In the genomic region with DNA sequence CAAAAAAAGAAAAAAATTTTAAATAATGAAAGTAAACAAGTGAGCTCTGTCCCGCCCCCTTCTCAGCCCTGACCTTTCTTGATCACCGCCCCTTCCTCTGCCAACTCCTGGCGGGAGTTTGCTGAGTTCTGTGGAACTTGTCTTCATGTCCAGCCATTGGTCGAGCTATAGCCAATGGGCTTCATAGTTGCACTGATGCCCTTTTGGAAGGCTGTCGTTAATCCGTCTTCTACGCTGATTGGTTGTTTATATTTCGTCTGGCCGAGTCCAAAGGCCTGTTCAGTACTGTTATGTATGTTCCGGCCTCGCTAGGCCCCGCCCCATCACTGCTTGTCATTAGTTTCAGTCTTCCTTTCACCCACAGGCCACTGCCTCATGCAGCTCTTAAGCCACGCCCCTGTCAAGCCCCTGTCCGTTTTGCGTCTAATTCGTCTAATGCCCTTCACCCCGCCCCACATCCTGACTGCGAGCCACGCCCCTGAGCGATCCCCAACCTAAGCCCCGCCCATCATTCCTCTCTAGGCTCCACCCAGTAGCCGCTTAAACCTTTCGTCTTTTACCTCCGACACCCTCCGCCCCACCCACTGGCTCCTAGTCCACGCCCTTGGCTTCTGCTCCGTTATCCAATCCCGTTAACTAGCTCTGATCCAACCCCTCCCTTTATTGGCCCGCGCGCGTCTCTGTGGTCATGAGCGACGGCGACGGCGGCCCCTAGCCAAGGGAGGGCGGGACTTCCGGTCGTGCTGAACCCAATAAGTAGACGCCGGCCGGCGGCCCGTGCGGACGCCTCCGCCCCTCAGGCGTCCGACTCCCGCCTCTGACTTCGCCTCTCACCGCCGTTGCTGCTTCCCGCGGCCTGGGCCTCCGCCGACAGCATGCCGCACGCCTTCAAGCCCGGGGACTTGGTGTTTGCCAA, we compare ENCODE assay signal across 7 mouse cellular contexts. TPM values are rescaled to one million over a fixed set of nuclear protein-coding genes. Genes with fewer than 3 reads are reported as not detected.
A peak's percentile ranks its signal among the peaks of the same experiment; 100 is the strongest.
DNase-seq lines count a peak whose midpoint lies in the region; ATAC-seq lines count a peak whose summit lies in the region.

A gene (plus strand): TSS at position 755 of the 916 bp plus-strand sequence.

- H3K27me3 ChIP-seq in intestine, embryonic 16.5 days (replicated peaks; ENCODE audit: control insufficient read depth, insufficient read depth, low read length), result no peaks in the 10 kb centered on the region
- H3K27me3 ChIP-seq in midbrain, embryonic 11.5 days (ENCODE audit: control insufficient read depth, insufficient read depth, low read length), result no peaks in the 10 kb centered on the region

- under 1% methylated on average over 57 of the region's 61 CpGs for WGBS in intestine, embryonic 16.5 days
- under 1% methylated on average over 61 of the region's 61 CpGs for WGBS in midbrain, embryonic 11.5 days

- peak within 1 kb of the TSS; percentile 87 for H3K9ac ChIP-seq in intestine, embryonic 16.5 days (ENCODE audit: low read depth, low read length)
- H3K9ac ChIP-seq in midbrain, embryonic 11.5 days (ENCODE audit: low read length), result peak within 1 kb of the TSS; percentile 77

- H3K27ac ChIP-seq in intestine, embryonic 16.5 days (ENCODE audit: low read length), result peak within 1 kb of the TSS; percentile 73
- no peak within 1 kb of the TSS; the same call in 1 of the 2 replicates for H3K27ac ChIP-seq in midbrain, embryonic 11.5 days (ENCODE audit: low read depth, low read length)

- ATAC-seq in intestine, embryonic 16.5 days, result peak; percentile 95
- peak; percentile 93 for ATAC-seq in midbrain, embryonic 11.5 days (ENCODE audit: low FRiP score)

- H3K36me3 ChIP-seq in intestine, embryonic 16.5 days (ENCODE audit: control insufficient read depth, insufficient read depth, low read length), result no peaks in the 10 kb centered on the region; the same call in 1 of the 2 replicates
- H3K36me3 ChIP-seq in midbrain, embryonic 11.5 days (ENCODE audit: control insufficient read depth, insufficient read depth, low read length), result no peaks in the 10 kb centered on the region

- intact Hi-C loops in left cerebral cortex, postnatal 36 days (cut with DNase I), result no loop called here

- peak within 1 kb of the TSS; percentile 94 for H3K4me3 ChIP-seq in intestine, embryonic 16.5 days (ENCODE audit: low read length)
- peak within 1 kb of the TSS; percentile 80 for H3K4me3 ChIP-seq in midbrain, embryonic 11.5 days (ENCODE audit: low read depth, low read length)

- DNase-seq in adrenal gland, adult 8-10 months, result peak; percentile 100
- peak; percentile 100 for DNase-seq in embryo, embryonic 9.5 days (ENCODE audit: extremely low spot score)
- DNase-seq in gastrocnemius, postnatal 4 days (ENCODE audit: low spot score in 2 of 2), result peak; percentile 99 to 100
- DNase-seq in left cerebral cortex, postnatal 36 days (ENCODE audit: low spot score in 2 of 2), result peak; percentile 98 to 99
- DNase-seq in midbrain, embryonic 11.5 days (ENCODE audit: low spot score, missing footprints), result peak; percentile 100
- peak; percentile 100 for DNase-seq in skeletal muscle tissue, adult 2 months (ENCODE audit: low read depth, low spot score)

- peaks cover 20% of the 10 kb centered on the region for H3K4me1 ChIP-seq in intestine, embryonic 16.5 days (ENCODE audit: control insufficient read depth, insufficient read depth, low read length)
- H3K4me1 ChIP-seq in midbrain, embryonic 11.5 days (ENCODE audit: control insufficient read depth, insufficient read depth, low read length), result peaks cover 27% of the 10 kb centered on the region

- no peaks in the 10 kb centered on the region for H3K9me3 ChIP-seq in intestine, embryonic 16.5 days (ENCODE audit: control insufficient read depth, low read length)
- H3K9me3 ChIP-seq in midbrain, embryonic 11.5 days (ENCODE audit: control insufficient read depth, low read length), result no peaks in the 10 kb centered on the region

- peak within 1 kb of the TSS; percentile 96 for H3K4me2 ChIP-seq in intestine, embryonic 16.5 days (ENCODE audit: low read depth, low read length)
- peak within 1 kb of the TSS; percentile 98 for H3K4me2 ChIP-seq in midbrain, embryonic 11.5 days

RNA-seq across cellular contexts. Expression of the gene that starts here (rescaled TPM):
- total RNA-seq in adrenal gland, adult 8-10 months (2022), result 100 to 1,000 TPM in 1 of 4 experiments, 10 to 100 TPM in 3; 55.6 to 123 (median 80.3) TPM
- 10 to 100 TPM; 52.4 to 61.6 TPM for total RNA-seq in gastrocnemius, postnatal 4 days (2021)
- 69.3 and 75.0 TPM in 2 replicates for polyA plus RNA-seq in intestine, embryonic 16.5 days (2015; fragmentation: Nextera tagmentation; extraction: Ambion mirVana)
- 100 to 1,000 TPM in 1 of 2 experiments, 10 to 100 TPM in 1; 95.2 to 109 TPM for total RNA-seq in left cerebral cortex, postnatal 36 days (2021)
- 104 and 121 TPM in 2 replicates for polyA plus RNA-seq in midbrain, embryonic 11.5 days (2014; fragmentation: Nextera tagmentation; extraction: Ambion mirVana)
